Mouse (Mus musculus): ENCODE data around the gene Sh3pxd2b.

DNA sequence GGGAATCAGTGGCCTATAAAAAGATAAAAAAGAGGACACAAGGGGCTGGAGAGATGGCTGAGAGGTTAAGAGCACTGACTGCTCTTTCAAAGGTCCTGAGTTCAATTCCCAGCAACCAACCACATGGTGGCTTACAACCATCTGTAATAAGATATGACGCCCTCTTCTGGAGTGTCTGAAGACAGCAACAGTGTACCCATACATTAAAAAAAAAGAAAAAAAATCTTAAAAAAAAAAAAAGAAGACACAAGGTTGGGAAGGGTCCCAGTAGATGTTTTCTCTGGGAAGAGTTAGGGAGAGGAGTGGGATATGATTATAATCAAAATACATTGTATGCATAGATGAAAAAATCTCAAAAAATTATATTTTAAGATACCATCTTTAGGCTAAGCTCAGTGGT, 97.5 kb downstream of the Sh3pxd2b start:
- TF ChIP-seq CTCF (IDR thresholded peaks at IDR 0.05; ENCODE audit: low read depth, low read length) (no peak), POLR2A (IDR thresholded peaks at IDR 0.05; ENCODE audit: insufficient read depth, low read length) (no peak), EP300 (IDR thresholded peaks at IDR 0.05; ENCODE audit: insufficient read depth, low read depth, low read length) (no peak)

Data from ES-Bruce4 (cell line).